Mouse (Mus musculus) brain, embryonic 18.5 days (tissue): ENCODE measurements around the gene Myo18b.

Experiments
- DNase-seq: peaks from one replicate; pipeline ENCODE4 v3.0.0-alpha.2; 2012; ENCODE audit warnings: low read depth, low spot score

Myo18b gene

DNA sequence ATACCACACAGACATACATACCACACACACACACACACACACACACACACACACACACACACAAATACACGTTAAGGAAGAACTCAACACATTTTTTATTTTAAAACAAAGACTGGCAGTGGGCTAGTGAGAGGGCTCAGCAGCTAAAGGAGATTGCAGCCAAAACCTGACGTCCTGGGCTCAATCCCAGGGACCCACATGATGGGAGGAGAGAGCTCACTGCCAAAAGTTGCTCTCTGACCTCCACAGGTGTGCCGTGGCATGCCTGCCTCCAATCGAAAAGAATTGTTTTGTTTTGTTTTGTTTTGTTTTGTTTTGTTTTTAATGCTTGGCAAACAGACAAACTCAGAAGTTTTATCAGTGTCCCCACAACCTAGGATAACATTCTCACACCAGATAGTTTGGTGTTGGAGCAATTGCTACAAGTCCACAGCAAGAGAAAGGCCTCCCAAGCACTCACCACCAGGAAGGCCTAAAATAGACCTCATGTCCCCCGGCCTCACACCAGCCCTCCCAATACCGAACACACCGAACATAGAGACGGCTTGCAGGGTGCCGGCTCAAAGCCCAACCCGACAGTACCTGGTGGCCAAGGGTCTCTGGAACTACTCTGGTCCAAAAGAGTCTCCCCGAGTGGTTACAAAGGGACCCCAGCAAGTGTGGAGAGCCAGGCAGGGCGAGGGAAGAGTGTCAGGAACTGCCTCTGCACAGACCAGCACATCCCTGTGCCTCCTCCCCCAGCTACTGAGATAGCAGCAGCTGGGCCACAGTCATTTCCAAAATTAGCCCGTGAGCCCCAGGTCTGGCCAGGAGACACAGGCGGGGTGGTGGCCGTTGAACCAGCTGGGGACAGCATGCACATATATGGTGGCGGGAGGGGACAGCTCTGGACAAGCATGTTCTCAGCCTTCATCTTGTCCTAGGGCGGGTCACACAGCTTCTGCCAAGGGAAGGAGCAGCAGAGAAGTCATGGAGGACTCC, at the start of gene Myo18b:
Myo18b (minus strand) TSS at position 689 of the 981 bp plus-strand sequence.
- DNase-seq: no peak

- DNase-seq: no peak
Measured at GRCm38 (mm10) chr5:112945925-112946324, 49.8 kb upstream of the Myo18b start.

GRCm38 (mm10) chr5:112942244-112942643, 46.1 kb upstream of the Myo18b start:
- DNase-seq: no peak

GRCm38 (mm10) chr5:112941001-112941400, 44.8 kb upstream of the Myo18b start:
- DNase-seq: no peak

DNA sequence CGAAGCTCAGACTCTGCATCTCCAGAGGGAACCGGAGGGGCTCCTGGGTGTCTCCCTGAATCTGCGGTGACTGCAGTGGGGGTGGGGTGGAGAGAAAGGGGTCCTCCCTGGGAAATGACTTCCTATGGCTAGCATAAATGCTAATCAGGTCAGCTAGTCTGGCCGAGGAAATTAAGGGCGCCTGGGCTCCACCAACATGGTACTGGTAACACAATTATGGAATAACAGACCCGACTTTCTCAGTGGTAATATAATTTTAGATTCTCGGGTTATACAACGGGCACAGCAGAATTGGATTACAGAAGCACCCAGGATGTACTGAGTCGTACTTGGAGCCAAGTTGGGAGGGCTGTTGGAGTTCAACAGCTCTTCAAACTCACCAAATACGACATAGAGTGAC, 40.5 kb upstream of the Myo18b start:
- no peak for DNase-seq

GRCm38 (mm10) chr5:112935436-112935835, 39.3 kb upstream of the Myo18b start:
- DNase-seq: no peak

DNA sequence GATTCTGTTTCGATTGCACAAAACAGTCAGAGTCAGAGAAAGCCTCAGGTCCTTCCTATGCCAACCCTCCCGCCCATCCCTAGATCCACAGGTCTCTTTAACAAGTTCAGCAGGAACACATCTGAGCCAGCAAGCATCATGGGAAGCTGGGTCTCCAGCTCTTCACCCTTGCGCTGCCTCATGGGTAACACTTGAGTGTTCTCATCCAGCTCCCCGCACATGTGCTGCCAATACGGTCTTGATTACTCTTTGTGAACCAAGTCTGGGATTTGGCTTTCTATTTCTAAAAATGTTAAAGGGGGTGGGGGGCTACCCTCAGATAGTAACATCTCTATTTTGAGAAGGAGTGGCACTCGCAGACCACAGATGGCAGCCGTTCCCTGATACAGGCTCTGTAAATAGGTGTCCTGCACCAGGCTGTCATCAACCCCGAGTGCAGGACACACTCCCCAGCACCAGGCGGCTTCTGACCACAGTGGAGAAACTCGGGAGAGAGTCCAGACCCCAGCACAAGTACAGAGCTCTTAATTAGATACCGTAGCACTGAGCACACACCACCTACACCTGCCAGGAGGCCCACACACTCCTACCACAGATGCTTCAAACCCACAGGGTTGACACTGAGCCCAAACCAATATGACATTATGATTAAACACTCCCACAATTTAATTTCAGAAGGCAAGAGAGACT, 36.9 kb upstream of the Myo18b start:
- DNase-seq: no peak

DNA sequence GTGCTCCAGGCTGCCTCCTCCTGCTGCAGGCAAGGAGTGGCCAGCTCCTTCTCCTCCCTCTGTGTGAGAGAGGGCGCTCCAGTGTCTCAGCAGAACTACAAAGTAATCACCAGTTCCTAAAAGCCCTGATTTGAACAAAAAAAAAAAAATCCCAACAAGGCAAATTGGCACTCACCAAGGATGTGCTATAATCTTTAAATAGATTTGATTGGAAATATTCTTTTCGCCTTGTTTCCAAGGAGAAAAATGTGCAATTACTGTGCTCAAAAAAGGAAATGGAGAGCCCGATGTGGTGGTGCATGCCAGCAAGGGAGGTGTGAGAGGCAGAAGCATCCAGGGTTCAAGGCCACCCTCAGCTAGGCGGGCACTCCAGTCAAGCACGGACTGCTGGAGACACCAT, 35.7 kb upstream of the Myo18b start:
- DNase-seq: no peak

- no peak for DNase-seq
Measured at GRCm38 (mm10) chr5:112928201-112928881, 32.2 kb upstream of the Myo18b start.

- no peak for DNase-seq
Measured at GRCm38 (mm10) chr5:112925422-112925821, 29.3 kb upstream of the Myo18b start.

GRCm38 (mm10) chr5:112924806-112925205, 28.6 kb upstream of the Myo18b start:
- DNase-seq: no peak

- DNase-seq: no peak
Measured at GRCm38 (mm10) chr5:112923841-112924240, 27.7 kb upstream of the Myo18b start.

GRCm38 (mm10) chr5:112921914-112922313, 25.8 kb upstream of the Myo18b start:
- DNase-seq: no peak

DNA sequence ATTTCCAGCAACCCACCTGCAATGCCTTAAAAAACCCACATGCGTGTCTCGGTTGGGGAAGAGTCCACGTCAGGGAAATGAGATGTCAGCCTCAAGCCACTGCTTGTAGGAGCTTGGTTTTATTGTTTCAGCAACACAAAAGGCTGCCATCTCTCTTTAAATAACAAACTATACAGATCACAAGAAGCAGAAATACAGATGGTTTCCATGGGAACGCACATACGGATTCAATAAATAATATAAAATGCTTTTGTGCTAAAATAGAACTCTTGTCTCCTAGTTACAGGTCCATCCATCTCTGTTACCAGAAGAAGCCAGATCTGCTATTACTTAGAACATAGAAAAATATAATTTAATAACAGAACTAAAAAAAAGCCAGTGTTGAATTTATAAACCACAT, 14.2 kb upstream of the Myo18b start:
- no peak for DNase-seq

DNA sequence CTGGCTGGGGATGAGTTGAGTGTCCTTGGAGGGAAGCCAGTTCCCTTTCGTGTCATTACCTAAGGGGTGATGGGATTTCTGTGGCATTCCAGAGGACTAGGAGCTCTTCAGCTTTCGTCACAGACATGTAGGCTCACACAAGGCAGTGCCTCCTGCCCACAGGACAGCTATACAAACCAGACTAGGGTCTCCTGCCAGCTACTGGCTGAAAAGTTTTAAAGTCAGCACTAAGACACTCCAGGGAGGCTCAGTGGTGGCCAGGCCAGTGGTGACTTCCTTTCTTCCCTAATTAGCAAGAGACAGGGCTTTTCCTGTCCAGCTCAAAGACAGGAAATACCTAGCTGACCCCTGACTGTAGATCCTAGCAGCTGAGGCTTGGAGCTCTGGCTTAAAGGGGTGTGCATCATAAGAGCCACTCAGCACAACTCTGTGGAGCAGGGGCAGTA, 12.0 kb upstream of the Myo18b start:
- DNase-seq: no peak

DNA sequence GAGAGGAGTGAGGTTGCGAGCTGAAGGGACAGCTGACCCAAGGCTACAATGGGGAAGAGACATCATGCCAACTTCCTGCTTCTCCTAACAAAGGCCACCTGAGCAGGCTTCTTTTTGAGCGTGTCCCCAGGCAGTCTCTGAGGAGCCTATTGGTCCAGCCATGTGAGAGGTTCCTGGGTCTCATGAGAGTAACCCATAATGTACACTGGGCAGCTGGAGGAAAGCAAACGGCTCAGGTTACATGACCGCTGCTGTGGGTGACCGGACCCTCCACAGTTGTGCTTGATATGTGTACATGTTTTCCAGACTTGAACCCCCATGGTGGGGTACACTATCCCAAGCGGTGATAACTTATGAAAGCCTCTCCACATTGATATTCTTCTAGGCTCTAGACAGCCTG, 11.3 kb upstream of the Myo18b start:
- no peak for DNase-seq

- DNase-seq: no peak
Measured at GRCm38 (mm10) chr5:112893462-112894060, 2.6 kb downstream of the Myo18b start.

GRCm38 (mm10) chr5:112892411-112892810, 3.8 kb downstream of the Myo18b start:
- DNase-seq: no peak

DNA sequence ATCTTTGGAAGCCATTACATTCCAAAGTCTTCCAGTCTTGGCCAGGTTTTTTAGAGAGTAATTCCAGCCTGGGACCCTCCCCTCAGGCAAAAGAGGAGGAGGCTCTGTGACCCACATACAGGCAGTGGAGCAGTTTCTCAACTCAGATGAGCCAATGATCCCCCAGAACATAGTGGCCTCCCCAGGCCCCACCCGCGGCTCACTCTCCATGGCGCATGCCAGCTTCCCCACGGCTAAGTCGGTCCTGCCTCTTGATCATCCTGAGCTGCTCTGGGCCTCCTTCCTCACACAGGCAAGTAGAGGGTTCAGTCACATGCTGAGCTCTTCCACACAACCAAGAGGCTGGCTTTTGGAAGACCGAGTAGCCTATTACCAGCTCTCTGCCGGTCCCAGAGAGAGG, 7.5 kb downstream of the Myo18b start:
- DNase-seq: no peak

DNA sequence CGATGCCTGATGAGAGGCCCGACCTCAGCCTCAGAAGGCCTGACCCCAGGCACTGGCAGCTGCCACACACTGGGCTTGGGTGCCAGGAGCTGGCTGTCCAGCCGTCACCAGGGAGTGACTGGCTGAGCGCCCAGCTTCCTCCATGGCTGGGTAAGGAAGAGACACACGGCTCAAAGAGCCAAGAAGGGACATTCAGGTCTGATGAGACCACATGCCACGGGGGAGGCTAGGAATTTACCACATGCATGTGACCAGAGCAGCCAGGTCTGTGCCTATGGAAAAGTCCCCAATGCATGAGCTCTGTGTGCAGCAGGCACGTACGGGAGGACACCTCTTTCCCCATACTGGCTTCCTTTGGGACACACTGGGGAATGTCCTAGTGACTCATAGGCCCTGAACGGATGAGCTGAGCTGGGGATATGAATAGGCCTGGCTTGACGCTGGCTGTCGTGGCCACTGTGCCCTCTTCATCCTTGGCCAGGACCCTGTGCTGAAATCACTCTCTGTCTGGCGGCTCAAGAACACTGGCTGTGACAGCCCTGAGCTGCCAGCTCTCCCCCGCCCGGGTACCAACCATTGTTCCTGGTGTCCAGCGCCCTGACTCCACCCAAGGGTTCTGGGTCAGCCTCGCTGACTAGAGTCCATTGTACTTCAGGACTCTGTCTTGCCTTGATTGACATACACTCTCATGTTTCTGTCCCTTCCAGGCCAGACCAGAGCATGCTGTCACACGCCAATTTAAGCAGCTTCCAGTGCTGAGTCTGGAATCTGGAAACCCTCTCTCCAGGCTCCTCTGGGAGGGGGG, 9.3 kb downstream of the Myo18b start:
- no peak for DNase-seq
